Mouse (Mus musculus) lung, embryonic 14.5 days (tissue): ENCODE data around the gene Ctrc. TPM values are rescaled to one million over a fixed set of nuclear protein-coding genes. Genes with fewer than 3 reads are reported as not detected.

Source experiments
- ATAC-seq: fragments of 200-750 bp; cut with Nextera tagmentation; 2 replicates; pipeline ENCODE4 v1.8.0; 2017; ENCODE audit warnings: mild to moderate bottlenecking, moderate TSS enrichment, moderate library complexity; ENCODE audit not compliant: insufficient read depth
- DNase-seq: peaks from one replicate; pipeline ENCODE4 v3.0.0-alpha.2; 2015
- H3K27ac ChIP-seq: fragments of 300-500 bp; sonication (generic); 2 replicates; pipeline ENCODE4 v1.5.1; 2014; ENCODE audit warnings: low read depth, mild to moderate bottlenecking, moderate library complexity
- H3K27me3 ChIP-seq: fragments of 300-500 bp; sonication (generic); 2 replicates; pipeline ENCODE4 v1.6.1; 2014; ENCODE audit warnings: low read length, control low read depth; ENCODE audit not compliant: insufficient read depth
- H3K36me3 ChIP-seq: fragments of 300-500 bp; sonication (generic); 2 replicates; pipeline ENCODE4 v1.6.1; 2014; ENCODE audit warnings: control low read depth; ENCODE audit not compliant: insufficient read depth
- H3K4me1 ChIP-seq: fragments of 300-500 bp; sonication (generic); 2 replicates; pipeline ENCODE4 v1.6.1; 2014; ENCODE audit warnings: antibody characterized with exemption, control low read depth; ENCODE audit not compliant: insufficient read depth
- H3K4me2 ChIP-seq: fragments of 300-500 bp; sonication (generic); 2 replicates; pipeline ENCODE4 v1.6.1; 2014; ENCODE audit warnings: mild to moderate bottlenecking
- H3K4me3 ChIP-seq: fragments of 300-500 bp; sonication (generic); 2 replicates; pipeline ENCODE4 v1.5.1; 2014; ENCODE audit warnings: low read depth, low read length
- H3K9ac ChIP-seq: fragments of 300-500 bp; sonication (generic); 2 replicates; pipeline ENCODE4 v1.6.1; 2014
- H3K9me3 ChIP-seq: fragments of 300-500 bp; sonication (generic); 2 replicates; pipeline ENCODE4 v1.6.1; 2016; ENCODE audit warnings: low read depth, low read length, control low read depth
- CTCF ChIP-seq: IDR thresholded peaks from 2 replicates; pipeline ENCODE4 v1.5.1; 2016; ENCODE audit warnings: antibody characterized with exemption, low read depth
- WGBS: fragments of 180-500 bp; shearing (Covaris S2); extraction: QIAGEN DNeasy Blood & Tissue Kit; methylation state at CpG from one replicate; pipeline ENCODE4 v1.1.7; 2014; 5-methylcytosine and 5-hydroxymethylcytosine counted together
- polyA plus RNA-seq: library from polyadenylated mRNA; unstranded; fragments of >200 nt; fragmentation: Nextera tagmentation; extraction: Ambion mirVana; gene quantifications from 2 replicates; pipeline ENCODE4 v1.2.1, GENCODE M21; 2014

Ctrc gene
- polyA plus RNA-seq, 1 experiment from 2014 or later = not detected

- 21% methylated on average over 4 of the region's 4 CpGs for WGBS
- H3K9ac ChIP-seq = no peak overlapping the region; the same call in 1 of the 2 replicates
- no peak overlapping the region for H3K4me3 ChIP-seq
- peak overlapping the region; percentile 33 for H3K4me2 ChIP-seq
- peak overlapping the region; percentile 78 for H3K27ac ChIP-seq
- no peaks in the 10 kb centered on the region for H3K9me3 ChIP-seq
- ATAC-seq (peak; percentile 48; the same call in 1 of the 2 replicates), DNase-seq (peak; percentile 80)
- H3K4me1 ChIP-seq = peaks cover 29% of the 10 kb centered on the region
- no peaks in the 10 kb centered on the region for H3K27me3 ChIP-seq
- TF ChIP-seq CTCF = no peak
- H3K36me3 ChIP-seq = peaks cover 16% of the 10 kb centered on the region
Observed at GRCm38 (mm10) chr4:141867498-141867897, 21.3 kb upstream of the Ctrc start.

- Histone ChIP-seq H3K9me3 (no peaks in the 10 kb centered on the region), H3K27ac (peak overlapping the region; percentile 78), H3K4me2 (peak overlapping the region; percentile 33), H3K4me1 (peaks cover 24% of the 10 kb centered on the region), H3K9ac (no peak overlapping the region; the same call in 1 of the 2 replicates), H3K27me3 (no peaks in the 10 kb centered on the region), H3K36me3 (peaks cover 16% of the 10 kb centered on the region), H3K4me3 (no peak overlapping the region)
- DNase-seq = peak; percentile 77
- ATAC-seq = peak; percentile 80
- TF ChIP-seq CTCF = no peak
- 14% methylated on average over 10 of the region's 10 CpGs for WGBS
Observed at GRCm38 (mm10) chr4:141866933-141867490, 20.9 kb upstream of the Ctrc start.

GRCm38 (mm10) chr4:141865600-141865999 lies 19.4 kb upstream of the Ctrc start:
- Histone ChIP-seq H3K9ac (no peak overlapping the region), H3K4me3 (no peak overlapping the region), H3K4me1 (peaks cover 21% of the 10 kb centered on the region), H3K27ac (no peak overlapping the region), H3K4me2 (no peak overlapping the region), H3K9me3 (no peaks in the 10 kb centered on the region), H3K36me3 (peaks cover 12% of the 10 kb centered on the region; the same call in 1 of the 2 replicates), H3K27me3 (no peaks in the 10 kb centered on the region)
- DNase-seq (no peak), ATAC-seq (no peak)
- 88% methylated on average over 5 of the region's 5 CpGs for WGBS
- no peak for TF ChIP-seq CTCF

- peaks cover 18% of the 10 kb centered on the region for H3K36me3 ChIP-seq
Observed at GRCm38 (mm10) chr4:141865006-141865405, 18.8 kb upstream of the Ctrc start.

GRCm38 (mm10) chr4:141864506-141864905 lies 18.3 kb upstream of the Ctrc start:
- H3K27ac ChIP-seq = no peak overlapping the region
- ATAC-seq = no peak
- 90% methylated on average over 8 of the region's 8 CpGs for WGBS
- H3K36me3 ChIP-seq = peaks cover 21% of the 10 kb centered on the region
- no peak overlapping the region for H3K9ac ChIP-seq
- no peak for TF ChIP-seq CTCF
- no peaks in the 10 kb centered on the region for H3K9me3 ChIP-seq
- no peak overlapping the region for H3K4me3 ChIP-seq
- H3K4me2 ChIP-seq = no peak overlapping the region
- DNase-seq = no peak
- H3K27me3 ChIP-seq = no peaks in the 10 kb centered on the region
- peaks cover 21% of the 10 kb centered on the region for H3K4me1 ChIP-seq

More at GRCm38 (mm10) chr4:141865006-141865405, 18.8 kb upstream of the Ctrc start:
- no peaks in the 10 kb centered on the region for H3K9me3 ChIP-seq
- DNase-seq (no peak), ATAC-seq (no peak)
- no peak overlapping the region for H3K4me2 ChIP-seq
- H3K9ac ChIP-seq = no peak overlapping the region
- no peaks in the 10 kb centered on the region for H3K27me3 ChIP-seq
- no peak overlapping the region for H3K4me3 ChIP-seq
- H3K4me1 ChIP-seq = peaks cover 21% of the 10 kb centered on the region
- no peak for TF ChIP-seq CTCF
- 94% methylated on average over 5 of the region's 5 CpGs for WGBS
- H3K27ac ChIP-seq = no peak overlapping the region

- no peak for TF ChIP-seq CTCF
Observed at GRCm38 (mm10) chr4:141863726-141864280, 17.6 kb upstream of the Ctrc start.

GRCm38 (mm10) chr4:141862867-141863266 lies 16.7 kb upstream of the Ctrc start:
- no peak overlapping the region for H3K4me2 ChIP-seq
- H3K27ac ChIP-seq = no peak overlapping the region
- H3K9me3 ChIP-seq = no peaks in the 10 kb centered on the region
- H3K27me3 ChIP-seq = no peaks in the 10 kb centered on the region
- no peak overlapping the region for H3K4me3 ChIP-seq
- no peak overlapping the region for H3K9ac ChIP-seq
- DNase-seq (no peak), ATAC-seq (no peak)
- no peak for TF ChIP-seq CTCF
- 80% methylated on average over 5 of the region's 5 CpGs for WGBS
- peaks cover 28% of the 10 kb centered on the region for H3K36me3 ChIP-seq
- peaks cover 18% of the 10 kb centered on the region for H3K4me1 ChIP-seq

More at GRCm38 (mm10) chr4:141863726-141864280, 17.6 kb upstream of the Ctrc start:
- no peak overlapping the region for H3K4me2 ChIP-seq
- H3K4me3 ChIP-seq = no peak overlapping the region
- no peak overlapping the region for H3K9ac ChIP-seq
- DNase-seq (no peak), ATAC-seq (no peak)
- H3K27ac ChIP-seq = no peak overlapping the region
- 87% methylated on average over 7 of the region's 7 CpGs for WGBS
- no peaks in the 10 kb centered on the region for H3K9me3 ChIP-seq
- peaks cover 21% of the 10 kb centered on the region for H3K4me1 ChIP-seq
- H3K27me3 ChIP-seq = no peaks in the 10 kb centered on the region
- peaks cover 25% of the 10 kb centered on the region for H3K36me3 ChIP-seq
